Mouse (Mus musculus): ENCODE data around the gene Hcar1. TPM values are rescaled to one million over a fixed set of nuclear protein-coding genes. Genes with fewer than 3 reads are reported as not detected.

The Hcar1 gene
- not detected for polyA plus RNA-seq (2017; shearing (Covaris generic))

GRCm38 (mm10) chr5:123879928-123880327 lies at the start of gene Hcar1:
TSS of gene Hcar1 (minus strand) at chr5:123880020.

GRCm38 (mm10) chr5:123927118-123927517 lies 47.3 kb upstream of the Hcar1 start, which contains the start of gene Gm43518:
TSS of gene Gm43518 (plus strand) at chr5:123927418.

GRCm38 (mm10) chr5:123906976-123907630 lies 27.3 kb upstream of the Hcar1 start, which contains the start of gene Denr:
TSS of gene Denr (plus strand) at chr5:123907175.

GRCm38 (mm10) chr5:123865365-123865764 lies 14.5 kb downstream of the Hcar1 start, which contains the start of gene Hcar2:
TSS of gene Hcar2 (minus strand) at chr5:123865499.

Other genes with a start within 250 kb of the Hcar1 start
- gene Clip1, start 195.4 kb downstream of the Hcar1 start, polyA plus RNA-seq (2017; shearing (Covaris generic)) = 166 TPM
- gene Zcchc8, start 158.9 kb downstream of the Hcar1 start, polyA plus RNA-seq (2017; shearing (Covaris generic)) = 70.6 TPM
- 282 TPM for gene Rsrc2, start 130.6 kb downstream of the Hcar1 start, polyA plus RNA-seq (2017; shearing (Covaris generic))
- gene Kntc1, start 130.3 kb downstream of the Hcar1 start, polyA plus RNA-seq (2017; shearing (Covaris generic)) = 5.3 TPM
- gene Hcar2, start 14.5 kb downstream of the Hcar1 start, polyA plus RNA-seq (2017; shearing (Covaris generic)) = not detected
- gene Denr, start 27.2 kb upstream of the Hcar1 start, polyA plus RNA-seq (2017; shearing (Covaris generic)) = 65.3 TPM
- 6.5 TPM for gene Gm43518, start 47.4 kb upstream of the Hcar1 start, polyA plus RNA-seq (2017; shearing (Covaris generic))
- 5.0 TPM for gene Ccdc62, start 50.7 kb upstream of the Hcar1 start, polyA plus RNA-seq (2017; shearing (Covaris generic))
- gene Hip1r, start 93.6 kb upstream of the Hcar1 start, polyA plus RNA-seq (2017; shearing (Covaris generic)) = 82.2 TPM
- 3,903 TPM for gene Vps37b, start 152.2 kb upstream of the Hcar1 start, polyA plus RNA-seq (2017; shearing (Covaris generic))
- 116 TPM for gene Abcb9, start 215.8 kb upstream of the Hcar1 start, polyA plus RNA-seq (2017; shearing (Covaris generic))
- gene Ogfod2, start 232.3 kb upstream of the Hcar1 start, polyA plus RNA-seq (2017; shearing (Covaris generic)) = 31.5 TPM
- gene Arl6ip4, start 236.1 kb upstream of the Hcar1 start, polyA plus RNA-seq (2017; shearing (Covaris generic)) = 45.2 TPM